Mouse (Mus musculus): ENCODE results near the gene Hmcn2. TPM values are rescaled to one million over a fixed set of nuclear protein-coding genes. Genes with fewer than 3 reads are reported as not detected.

Hmcn2 gene
- total RNA-seq, 2 experiments from 2014 or later, result 0.23 to 0.35 TPM

Other genes with a start within 250 kb of the Hmcn2 start
- gene Fnbp1, start 172.4 kb upstream of the Hmcn2 start, total RNA-seq (2021), result 100 to 1,000 TPM; 104 to 118 TPM
- 10 to 100 TPM; 41.7 to 47.4 TPM for gene Gpr107, start 162.1 kb upstream of the Hmcn2 start, total RNA-seq (2021)
- gene Ncs1, start 68.6 kb upstream of the Hmcn2 start, total RNA-seq (2021), result 100 to 1,000 TPM; 291 to 311 TPM
- 10 to 100 TPM; 19.5 to 21.8 TPM for gene Ass1, start 155.8 kb downstream of the Hmcn2 start, total RNA-seq (2021)

Measured in layer of hippocampus, postnatal 36 days (tissue).